Comparison of ENCODE assay signal across 9 mouse cellular contexts in genomic region chr19:47795009-47795728, GRCm38 (mm10). TPM values are rescaled to one million over a fixed set of nuclear protein-coding genes. Genes with fewer than 3 reads are reported as not detected.
DNase-seq lines count a peak whose midpoint lies in the region; ATAC-seq lines count a peak whose summit lies in the region.
"Had no signal": no experiment of that assay in that cellular context is flagged by ENCODE, and none has a peak within 500 bp of the region (broad histone marks: within the 10 kb centered on the region; RNA-seq: fewer than 3 reads in every experiment).

No protein-coding gene starts in this region.

- no peak overlapping the region for H3K9ac ChIP-seq in neural tube, embryonic 15.5 days (replicated peaks)
- no peak overlapping the region for H3K9ac ChIP-seq in liver, embryonic 13.5 days
- H3K9ac ChIP-seq: heart, embryonic 15.5 days had no signal

- H3K4me1 ChIP-seq in neural tube, embryonic 15.5 days = no peaks in the 10 kb centered on the region
- peaks cover 7% of the 10 kb centered on the region for H3K4me1 ChIP-seq in liver, embryonic 13.5 days (replicated peaks)
- H3K4me1 ChIP-seq: heart, embryonic 15.5 days had no signal

- no peak for ATAC-seq in neural tube, embryonic 15.5 days (ENCODE audit: low FRiP score)
- no peak for ATAC-seq in liver, embryonic 13.5 days (ENCODE audit: low read depth)

- DNase-seq in neural tube, embryonic 10.5 days (ENCODE audit: extremely low spot score, low spot score) = peak; percentile 66
- peak; percentile 44 for DNase-seq in c-Kit-negative CD71-positive TER-119-positive erythroid progenitor cells, embryonic 14.5 days (ENCODE audit: low read depth, low spot score)
- DNase-seq in frontal cortex, adult 2 months (ENCODE audit: extremely low spot score in 1 of 2, low spot score in 1 of 2) = peak; percentile 62 to 87
- DNase-seq in kidney, postnatal 10 days = peak; percentile 78
- peak; percentile 51 for DNase-seq in liver, embryonic 13.5 days
- DNase-seq in retina, postnatal 7 days (ENCODE audit: low read depth, low spot score) = peak; percentile 31
- peak; percentile 73 to 77 for DNase-seq in thymus, postnatal 36 days

- no peak overlapping the region for H3K27ac ChIP-seq in neural tube, embryonic 15.5 days (replicated peaks)
- H3K27ac ChIP-seq in liver, embryonic 13.5 days = no peak overlapping the region
- H3K27ac ChIP-seq: heart, embryonic 15.5 days had no signal

- WGBS in neural tube, embryonic 15.5 days = 40% methylated on average over 15 of the region's 15 CpGs
- 50% methylated on average over 15 of the region's 15 CpGs for WGBS in liver, embryonic 13.5 days (ENCODE audit: insufficient replicate concordance)

- H3K4me2 ChIP-seq in neural tube, embryonic 15.5 days = no peak overlapping the region
- H3K4me2 ChIP-seq in liver, embryonic 13.5 days = no peak overlapping the region
- H3K4me2 ChIP-seq: heart, embryonic 15.5 days had no signal

- H3K27me3 ChIP-seq in neural tube, embryonic 15.5 days (replicated peaks) = no peaks in the 10 kb centered on the region
- H3K27me3 ChIP-seq in liver, embryonic 13.5 days = no peaks in the 10 kb centered on the region
- H3K27me3 ChIP-seq: heart, embryonic 15.5 days had no signal

- H3K36me3 ChIP-seq in neural tube, embryonic 15.5 days = no peaks in the 10 kb centered on the region
- no peaks in the 10 kb centered on the region for H3K36me3 ChIP-seq in liver, embryonic 13.5 days
- H3K36me3 ChIP-seq: heart, embryonic 15.5 days had no signal

- H3K4me3 ChIP-seq in neural tube, embryonic 15.5 days (replicated peaks) = no peak overlapping the region
- H3K4me3 ChIP-seq in liver, embryonic 13.5 days (replicated peaks) = no peak overlapping the region
- H3K4me3 ChIP-seq: heart, embryonic 15.5 days had no signal

- no peaks in the 10 kb centered on the region for H3K9me3 ChIP-seq in neural tube, embryonic 15.5 days (replicated peaks)
- no peaks in the 10 kb centered on the region for H3K9me3 ChIP-seq in liver, embryonic 13.5 days (replicated peaks)
- H3K9me3 ChIP-seq: heart, embryonic 15.5 days had no signal

RNA-seq across cellular contexts. Expression of gene Gsto1, which starts 59.6 kb away (rescaled TPM):
- polyA plus RNA-seq in neural tube, embryonic 15.5 days (2015; fragmentation: Nextera tagmentation; extraction: Ambion mirVana) = 156 and 169 TPM in 2 replicates
- polyA plus RNA-seq in frontal cortex, adult 2 months (2012; rRNA removed) = 46.5 and 48.4 TPM in 2 replicates
- 117 and 139 TPM in 2 replicates for polyA plus RNA-seq in liver, embryonic 13.5 days (2015; fragmentation: Nextera tagmentation; extraction: Ambion mirVana)
